Mouse (Mus musculus): Measurements from ENCODE around the gene Ilf3.

DNA sequence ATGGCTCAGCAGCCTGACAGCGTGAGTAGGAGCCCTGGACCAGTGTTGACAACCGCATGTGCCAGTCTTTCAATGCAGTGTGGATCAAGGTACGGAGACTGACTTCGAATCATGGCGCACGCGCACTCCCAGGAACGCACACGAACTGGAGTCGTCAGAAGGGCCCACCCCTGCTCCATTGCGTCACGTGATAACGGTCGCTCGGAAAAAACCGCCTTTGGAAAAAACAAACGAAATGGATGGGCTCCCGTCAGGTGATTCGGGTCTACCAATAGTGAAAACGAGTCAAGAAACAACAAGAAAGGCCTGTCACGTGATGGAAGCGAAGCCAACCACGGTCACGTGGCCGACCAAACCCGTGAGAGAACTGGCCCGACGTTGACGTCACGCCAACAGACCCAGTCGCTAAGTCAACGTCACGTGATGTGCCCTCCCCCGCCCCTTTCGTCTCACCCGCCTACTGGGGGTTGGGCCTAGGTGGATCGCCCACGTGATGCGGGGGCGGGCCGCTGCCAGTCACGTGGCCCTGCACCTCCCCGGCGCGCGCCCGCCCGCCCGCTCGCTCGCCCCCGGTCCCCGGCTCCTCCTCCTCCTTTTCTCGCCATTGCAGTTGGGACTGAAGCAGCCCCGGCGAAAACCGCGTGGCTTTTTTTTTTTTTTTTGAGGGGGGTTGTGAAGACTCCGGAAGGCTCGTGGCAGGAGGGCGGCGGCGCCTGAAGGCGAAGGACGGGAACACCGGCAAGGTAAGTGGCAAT is at the start of gene Ilf3:
- no peak for TF ChIP-seq CTCF (IDR thresholded peaks at IDR 0.05; ENCODE audit: control insufficient read depth, insufficient read depth, low read length)
- TF ChIP-seq POLR2A (IDR thresholded peaks at IDR 0.05; ENCODE audit: borderline replicate concordance, control insufficient read depth, low read depth, low read length) = peak; percentile 31; the same call in 1 of the 2 replicates
